Mouse (Mus musculus) ES-E14 (cell line): Measurements from ENCODE around the gene Clstn2. TPM values are rescaled to one million over a fixed set of nuclear protein-coding genes. Genes with fewer than 3 reads are reported as not detected.

Source experiments
- DNase-seq: peaks from one replicate; pipeline ENCODE4 v3.0.0-alpha.2; 2013; ENCODE audit warnings: low read depth, low spot score
- H3K27ac ChIP-seq: 2 replicates; pipeline ENCODE4 v1.5.1; 2012; ENCODE audit warnings: low read depth, mild to moderate bottlenecking, low read length, moderate library complexity, mixed read lengths; ENCODE audit not compliant: poor library complexity, insufficient read depth, severe bottlenecking
- H3K36me3 ChIP-seq: 2 replicates; pipeline ENCODE4 v1.6.1; 2012; ENCODE audit warnings: mild to moderate bottlenecking, low read length, moderate library complexity, mixed read lengths; ENCODE audit not compliant: control insufficient read depth, poor library complexity, insufficient read depth, severe bottlenecking
- H3K4me1 ChIP-seq, 2 experiments: fragments of 150-350 bp in 1 of 2; sonication (generic) in 1 of 2; 2 replicates each; pipeline ENCODE4 v1.6.1; 2012; ENCODE audit warnings: low read length in 2 of 2, mild to moderate bottlenecking in 1 of 2, mixed read lengths in 1 of 2; ENCODE audit not compliant: control insufficient read depth in 2 of 2, insufficient read depth in 2 of 2, poor library complexity in 1 of 2
- H3K4me3 ChIP-seq, 2 experiments: fragments of 150-350 bp in 1 of 2; sonication (generic) in 1 of 2; 2 replicates each; pipeline ENCODE4 v1.5.1; 2012; ENCODE audit warnings: low read length in 2 of 2, low read depth in 1 of 2, mild to moderate bottlenecking in 1 of 2, mixed read lengths in 1 of 2; ENCODE audit not compliant: insufficient read depth in 1 of 2, poor library complexity in 1 of 2, severe bottlenecking in 1 of 2
- H3K9ac ChIP-seq: 2 replicates; pipeline ENCODE4 v1.6.1; 2012; ENCODE audit warnings: low read depth, mild to moderate bottlenecking, low read length, mixed read lengths; ENCODE audit not compliant: poor library complexity, insufficient read depth, severe bottlenecking
- H3K9me3 ChIP-seq: fragments of 150-350 bp; sonication (generic); 2 replicates; pipeline ENCODE4 v1.6.1; 2012; ENCODE audit warnings: low read depth, mild to moderate bottlenecking, low read length; ENCODE audit not compliant: control insufficient read depth, insufficient read depth
- CHD2 ChIP-seq: IDR thresholded peaks from 2 replicates; pipeline ENCODE4 v1.6.1; 2014; ENCODE audit warnings: mild to moderate bottlenecking, low read depth, low read length, inconsistent platforms
- HCFC1 ChIP-seq: IDR thresholded peaks from 2 replicates; pipeline ENCODE4 v1.6.1; 2012; ENCODE audit warnings: low read length, inconsistent platforms, borderline replicate concordance; ENCODE audit not compliant: insufficient read depth
- MAFK ChIP-seq: IDR thresholded peaks from 2 replicates; pipeline ENCODE4 v1.6.1; 2014; ENCODE audit warnings: mild to moderate bottlenecking, low read depth, low read length, inconsistent platforms; ENCODE audit not compliant: insufficient read depth
- ZC3H11A ChIP-seq: IDR thresholded peaks from 2 replicates; pipeline ENCODE4 v1.6.1; 2012; ENCODE audit warnings: low read depth, mild to moderate bottlenecking, inconsistent platforms, low read length, borderline replicate concordance
- ZNF384 ChIP-seq: IDR thresholded peaks from 2 replicates; pipeline ENCODE4 v1.6.1; 2012; ENCODE audit warnings: low read depth, low read length, inconsistent platforms
- in situ Hi-C, 2 experiments: fragments of 600-800 bp; cut with MboI; formaldehyde crosslinking; loops; one replicate each; pipeline ENCODE4 v1.15.1; 2025; ENCODE audit warnings: low sequenced_read_pairs in 2 of 2, inconsistent platforms in 1 of 2; ENCODE audit not compliant: unreplicated experiment in 2 of 2
- total RNA-seq: library from RNA; depleted of rRNA; stranded (reverse); fragments of 300-350 nt; gene quantifications from 2 replicates; pipeline ENCODE4 v1.2.3, GENCODE M21; 2012

Gene Clstn2
- total RNA-seq, 1 experiment, result 0.89 TPM

- no peak for DNase-seq
- H3K4me1 ChIP-seq, result no peaks in the 10 kb centered on the region
- H3K27ac ChIP-seq, result no peak overlapping the region
- no peaks in the 10 kb centered on the region for H3K36me3 ChIP-seq
- H3K9me3 ChIP-seq, result no peaks in the 10 kb centered on the region
- TF ChIP-seq ZC3H11A (no peak), MAFK (no peak), HCFC1 (no peak), CHD2 (no peak), ZNF384 (no peak)
- in situ Hi-C loops, result no loop called here
- no peak overlapping the region for H3K4me3 ChIP-seq
- no peak overlapping the region for H3K9ac ChIP-seq
Measured at GRCm38 (mm10) chr9:97677075-97677474, 355.9 kb downstream of the Clstn2 start.

- Histone ChIP-seq H3K27ac (no peak overlapping the region), H3K9ac (no peak overlapping the region), H3K36me3 (no peaks in the 10 kb centered on the region), H3K4me1 (no peaks in the 10 kb centered on the region), H3K9me3 (no peaks in the 10 kb centered on the region), H3K4me3 (no peak overlapping the region)
- TF ChIP-seq HCFC1 (no peak), CHD2 (no peak), ZC3H11A (no peak), MAFK (no peak), ZNF384 (no peak)
- in situ Hi-C loops, result no loop called here
- no peak for DNase-seq
Measured at GRCm38 (mm10) chr9:97672681-97673080, 360.3 kb downstream of the Clstn2 start.

- no peak for DNase-seq
Measured at GRCm38 (mm10) chr9:97672224-97672623, 360.8 kb downstream of the Clstn2 start.

GRCm38 (mm10) chr9:97670666-97671065 is 362.3 kb downstream of the Clstn2 start:
- no peak for TF ChIP-seq ZC3H11A
- no peaks in the 10 kb centered on the region for H3K36me3 ChIP-seq
- H3K4me1 ChIP-seq, result no peaks in the 10 kb centered on the region
- no peaks in the 10 kb centered on the region for H3K9me3 ChIP-seq
- H3K4me3 ChIP-seq, result no peak overlapping the region
- H3K27ac ChIP-seq, result no peak overlapping the region
- in situ Hi-C loops, result no loop called here
- no peak overlapping the region for H3K9ac ChIP-seq
- no peak for DNase-seq

More at GRCm38 (mm10) chr9:97672224-97672623, 360.8 kb downstream of the Clstn2 start:
- Histone ChIP-seq H3K9me3 (no peaks in the 10 kb centered on the region), H3K4me3 (no peak overlapping the region), H3K36me3 (no peaks in the 10 kb centered on the region), H3K4me1 (no peaks in the 10 kb centered on the region), H3K9ac (no peak overlapping the region), H3K27ac (no peak overlapping the region)
- in situ Hi-C loops, result no loop called here
- TF ChIP-seq HCFC1 (no peak), CHD2 (no peak), ZC3H11A (no peak), MAFK (no peak), ZNF384 (no peak)

- no peaks in the 10 kb centered on the region for H3K36me3 ChIP-seq
- TF ChIP-seq ZC3H11A, result no peak
- TF ChIP-seq CHD2, result no peak
- TF ChIP-seq HCFC1, result no peak
- TF ChIP-seq ZNF384, result no peak
- no peak for TF ChIP-seq MAFK
- no peak overlapping the region for H3K27ac ChIP-seq
- H3K9ac ChIP-seq, result no peak overlapping the region
- H3K4me1 ChIP-seq, result no peaks in the 10 kb centered on the region
- H3K9me3 ChIP-seq, result no peaks in the 10 kb centered on the region
- H3K4me3 ChIP-seq, result no peak overlapping the region
- in situ Hi-C loops, result no loop called here
- DNase-seq, result no peak
Measured at GRCm38 (mm10) chr9:97660989-97661388, 372.0 kb downstream of the Clstn2 start.
